Mouse (Mus musculus): ENCODE measurements around the gene Tmem191c.

The Tmem191c gene

GRCm38 (mm10) chr16:17266113-17266512, 9.8 kb upstream of the Tmem191c start:
- DNase-seq (ENCODE audit: low read depth, low spot score), result no peak

- DNase-seq (ENCODE audit: low read depth, low spot score), result no peak
Observed at GRCm38 (mm10) chr16:17267937-17268336, 7.9 kb upstream of the Tmem191c start.

- no peak for DNase-seq (ENCODE audit: low read depth, low spot score)
Observed at GRCm38 (mm10) chr16:17269872-17270271, 6.0 kb upstream of the Tmem191c start.

GRCm38 (mm10) chr16:17271124-17271523, 4.8 kb upstream of the Tmem191c start:
- peak; percentile 67 for DNase-seq (ENCODE audit: low read depth, low spot score)

GRCm38 (mm10) chr16:17271856-17272255, 4.0 kb upstream of the Tmem191c start:
- peak; percentile 51 for DNase-seq (ENCODE audit: low read depth, low spot score)

- peak; percentile 95 for DNase-seq (ENCODE audit: low read depth, low spot score)
Observed at GRCm38 (mm10) chr16:17276164-17277151, 581 bp downstream of the Tmem191c start.

- no peak for DNase-seq (ENCODE audit: low read depth, low spot score)
Observed at GRCm38 (mm10) chr16:17277342-17278211, 1.7 kb downstream of the Tmem191c start.

GRCm38 (mm10) chr16:17280471-17280870, 4.6 kb downstream of the Tmem191c start:
- DNase-seq (ENCODE audit: low read depth, low spot score), result no peak

GRCm38 (mm10) chr16:17283151-17283550, 7.3 kb downstream of the Tmem191c start:
- DNase-seq (ENCODE audit: low read depth, low spot score), result no peak

GRCm38 (mm10) chr16:17287103-17287502, 11.2 kb downstream of the Tmem191c start:
- no peak for DNase-seq (ENCODE audit: low read depth, low spot score)

GRCm38 (mm10) chr16:17291016-17291415, 15.1 kb downstream of the Tmem191c start:
- DNase-seq (ENCODE audit: low read depth, low spot score), result no peak

GRCm38 (mm10) chr16:17292751-17293150, 16.9 kb downstream of the Tmem191c start:
- DNase-seq (ENCODE audit: low read depth, low spot score), result peak; percentile 79

- DNase-seq (ENCODE audit: low read depth, low spot score), result peak; percentile 79
Observed at GRCm38 (mm10) chr16:17300818-17301217, 24.9 kb downstream of the Tmem191c start.

GRCm38 (mm10) chr16:17303521-17304245, 27.8 kb downstream of the Tmem191c start:
- peak; percentile 73 for DNase-seq (ENCODE audit: low read depth, low spot score)

GRCm38 (mm10) chr16:17307461-17307860, 31.6 kb downstream of the Tmem191c start:
- DNase-seq (ENCODE audit: low read depth, low spot score), result no peak

GRCm38 (mm10) chr16:17309036-17309435, 33.2 kb downstream of the Tmem191c start:
- no peak for DNase-seq (ENCODE audit: low read depth, low spot score)

- no peak for DNase-seq (ENCODE audit: low read depth, low spot score)
Observed at GRCm38 (mm10) chr16:17312531-17312930, 36.7 kb downstream of the Tmem191c start.

GRCm38 (mm10) chr16:17316554-17316953, 40.7 kb downstream of the Tmem191c start:
- no peak for DNase-seq (ENCODE audit: low read depth, low spot score)

- no peak for DNase-seq (ENCODE audit: low read depth, low spot score)
Observed at GRCm38 (mm10) chr16:17321481-17321880, 45.6 kb downstream of the Tmem191c start.

- DNase-seq (ENCODE audit: low read depth, low spot score), result no peak
Observed at GRCm38 (mm10) chr16:17324745-17325144, 48.9 kb downstream of the Tmem191c start.

- DNase-seq (ENCODE audit: low read depth, low spot score), result no peak
Observed at GRCm38 (mm10) chr16:17326064-17326463, 50.2 kb downstream of the Tmem191c start.

Data from A20 (cell line).